Mouse (Mus musculus): ENCODE results near the gene Stard3nl. TPM values are rescaled to one million over a fixed set of nuclear protein-coding genes. Genes with fewer than 3 reads are reported as not detected.

Gene Stard3nl
- polyA plus RNA-seq, 1 experiment from 2014 or later = 87.8 TPM

- no peak for TF ChIP-seq CTCF (IDR thresholded peaks at IDR 0.05; ENCODE audit: low read depth)
- WGBS = 64% methylated on average over 4 of the region's 4 CpGs
- no peak overlapping the region for H3K4me3 ChIP-seq (replicated peaks; ENCODE audit: low read depth, low read length)
- H3K9me3 ChIP-seq (replicated peaks; ENCODE audit: low read length) = no peaks in the 10 kb centered on the region
- ATAC-seq (replicated peaks; ENCODE audit: low FRiP score, low read depth) (no peak), DNase-seq (ENCODE audit: low spot score) (no peak)
- H3K27ac ChIP-seq = no peak overlapping the region
- H3K4me1 ChIP-seq (replicated peaks; ENCODE audit: insufficient read depth, low read length) = 0 out of 2 replicates have a peak, but pooled peaks cover 7% of the 10 kb centered on the region
- no peak overlapping the region for H3K4me2 ChIP-seq (ENCODE audit: low read length)
- H3K27me3 ChIP-seq (ENCODE audit: insufficient read depth, low read length) = no peaks in the 10 kb centered on the region
- no peaks in the 10 kb centered on the region for H3K36me3 ChIP-seq (ENCODE audit: insufficient read depth, low read length)
- no peak overlapping the region for H3K9ac ChIP-seq (ENCODE audit: low read depth, low read length)
Observed at GRCm38 (mm10) chr13:19390296-19390695, 5.3 kb downstream of the Stard3nl start.

- Histone ChIP-seq H3K4me3 (replicated peaks; ENCODE audit: low read depth, low read length) (no peak overlapping the region), H3K27me3 (ENCODE audit: insufficient read depth, low read length) (no peaks in the 10 kb centered on the region), H3K36me3 (ENCODE audit: insufficient read depth, low read length) (no peaks in the 10 kb centered on the region), H3K4me2 (ENCODE audit: low read length) (no peak overlapping the region), H3K4me1 (replicated peaks; ENCODE audit: insufficient read depth, low read length) (0 out of 2 replicates have a peak, but pooled peaks cover 7% of the 10 kb centered on the region), H3K9ac (ENCODE audit: low read depth, low read length) (no peak overlapping the region), H3K9me3 (replicated peaks; ENCODE audit: low read length) (no peaks in the 10 kb centered on the region), H3K27ac (no peak overlapping the region)
- no peak for ATAC-seq (replicated peaks; ENCODE audit: low FRiP score, low read depth)
- DNase-seq (ENCODE audit: low spot score) = no peak
- WGBS = 68% methylated on average over 12 of the region's 12 CpGs
- TF ChIP-seq CTCF (IDR thresholded peaks at IDR 0.05; ENCODE audit: low read depth) = no peak
Observed at GRCm38 (mm10) chr13:19389896-19390295, 5.7 kb downstream of the Stard3nl start.

GRCm38 (mm10) chr13:19389434-19389833 is 6.2 kb downstream of the Stard3nl start:
- Histone ChIP-seq H3K4me1 (replicated peaks; ENCODE audit: insufficient read depth, low read length) (0 out of 2 replicates have a peak, but pooled peaks cover 7% of the 10 kb centered on the region), H3K9me3 (replicated peaks; ENCODE audit: low read length) (no peaks in the 10 kb centered on the region), H3K9ac (ENCODE audit: low read depth, low read length) (no peak overlapping the region), H3K27me3 (ENCODE audit: insufficient read depth, low read length) (no peaks in the 10 kb centered on the region), H3K4me3 (replicated peaks; ENCODE audit: low read depth, low read length) (no peak overlapping the region), H3K4me2 (ENCODE audit: low read length) (no peak overlapping the region), H3K27ac (no peak overlapping the region), H3K36me3 (ENCODE audit: insufficient read depth, low read length) (no peaks in the 10 kb centered on the region)
- no peak for DNase-seq (ENCODE audit: low spot score)
- no peak for ATAC-seq (replicated peaks; ENCODE audit: low FRiP score, low read depth)
- no peak for TF ChIP-seq CTCF (IDR thresholded peaks at IDR 0.05; ENCODE audit: low read depth)
- 81% methylated on average over 1 of the region's 1 CpGs for WGBS

- Histone ChIP-seq H3K9me3 (replicated peaks; ENCODE audit: low read length) (no peaks in the 10 kb centered on the region), H3K4me3 (replicated peaks; ENCODE audit: low read depth, low read length) (no peak overlapping the region), H3K27me3 (ENCODE audit: insufficient read depth, low read length) (no peaks in the 10 kb centered on the region), H3K4me1 (replicated peaks; ENCODE audit: insufficient read depth, low read length) (no peaks in the 10 kb centered on the region), H3K4me2 (ENCODE audit: low read length) (no peak overlapping the region), H3K9ac (ENCODE audit: low read depth, low read length) (no peak overlapping the region), H3K36me3 (ENCODE audit: insufficient read depth, low read length) (no peaks in the 10 kb centered on the region), H3K27ac (no peak overlapping the region)
- WGBS = 94% methylated on average over 4 of the region's 4 CpGs
- DNase-seq (ENCODE audit: low spot score) (no peak), ATAC-seq (replicated peaks; ENCODE audit: low FRiP score, low read depth) (no peak)
- TF ChIP-seq CTCF (IDR thresholded peaks at IDR 0.05; ENCODE audit: low read depth) = no peak
Observed at GRCm38 (mm10) chr13:19385226-19385625, 10.4 kb downstream of the Stard3nl start.

GRCm38 (mm10) chr13:19381112-19381828 is 14.3 kb downstream of the Stard3nl start:
- no peak overlapping the region for H3K9ac ChIP-seq (ENCODE audit: low read depth, low read length)
- TF ChIP-seq CTCF (IDR thresholded peaks at IDR 0.05; ENCODE audit: low read depth) = no peak
- H3K27ac ChIP-seq = no peak overlapping the region
- H3K9me3 ChIP-seq (replicated peaks; ENCODE audit: low read length) = no peaks in the 10 kb centered on the region
- H3K4me2 ChIP-seq (ENCODE audit: low read length) = no peak overlapping the region
- H3K27me3 ChIP-seq (ENCODE audit: insufficient read depth, low read length) = no peaks in the 10 kb centered on the region
- H3K4me1 ChIP-seq (replicated peaks; ENCODE audit: insufficient read depth, low read length) = no peaks in the 10 kb centered on the region
- DNase-seq (ENCODE audit: low spot score) (no peak), ATAC-seq (replicated peaks; ENCODE audit: low FRiP score, low read depth) (no peak)
- no peak overlapping the region for H3K4me3 ChIP-seq (replicated peaks; ENCODE audit: low read depth, low read length)
- no peaks in the 10 kb centered on the region for H3K36me3 ChIP-seq (ENCODE audit: insufficient read depth, low read length)
- WGBS = 78% methylated on average over 9 of the region's 9 CpGs

GRCm38 (mm10) chr13:19379313-19379712 is 16.3 kb downstream of the Stard3nl start:
- Histone ChIP-seq H3K4me1 (replicated peaks; ENCODE audit: insufficient read depth, low read length) (no peaks in the 10 kb centered on the region), H3K4me3 (replicated peaks; ENCODE audit: low read depth, low read length) (no peak overlapping the region), H3K27me3 (ENCODE audit: insufficient read depth, low read length) (no peaks in the 10 kb centered on the region), H3K27ac (no peak overlapping the region), H3K9me3 (replicated peaks; ENCODE audit: low read length) (no peaks in the 10 kb centered on the region), H3K9ac (ENCODE audit: low read depth, low read length) (no peak overlapping the region), H3K4me2 (ENCODE audit: low read length) (no peak overlapping the region), H3K36me3 (ENCODE audit: insufficient read depth, low read length) (no peaks in the 10 kb centered on the region)
- 78% methylated on average over 6 of the region's 6 CpGs for WGBS
- DNase-seq (ENCODE audit: low spot score) = no peak
- ATAC-seq (replicated peaks; ENCODE audit: low FRiP score, low read depth) = no peak
- TF ChIP-seq CTCF (IDR thresholded peaks at IDR 0.05; ENCODE audit: low read depth) = no peak

Measured in kidney, postnatal 0 days (tissue).